Mouse (Mus musculus): ENCODE measurements around the gene Nceh1. TPM values are rescaled to one million over a fixed set of nuclear protein-coding genes. Genes with fewer than 3 reads are reported as not detected.

Nceh1 gene
- polyA plus RNA-seq (2014; fragmentation: Nextera tagmentation; extraction: Ambion mirVana): 4.9 and 8.3 TPM in 2 replicates

DNA sequence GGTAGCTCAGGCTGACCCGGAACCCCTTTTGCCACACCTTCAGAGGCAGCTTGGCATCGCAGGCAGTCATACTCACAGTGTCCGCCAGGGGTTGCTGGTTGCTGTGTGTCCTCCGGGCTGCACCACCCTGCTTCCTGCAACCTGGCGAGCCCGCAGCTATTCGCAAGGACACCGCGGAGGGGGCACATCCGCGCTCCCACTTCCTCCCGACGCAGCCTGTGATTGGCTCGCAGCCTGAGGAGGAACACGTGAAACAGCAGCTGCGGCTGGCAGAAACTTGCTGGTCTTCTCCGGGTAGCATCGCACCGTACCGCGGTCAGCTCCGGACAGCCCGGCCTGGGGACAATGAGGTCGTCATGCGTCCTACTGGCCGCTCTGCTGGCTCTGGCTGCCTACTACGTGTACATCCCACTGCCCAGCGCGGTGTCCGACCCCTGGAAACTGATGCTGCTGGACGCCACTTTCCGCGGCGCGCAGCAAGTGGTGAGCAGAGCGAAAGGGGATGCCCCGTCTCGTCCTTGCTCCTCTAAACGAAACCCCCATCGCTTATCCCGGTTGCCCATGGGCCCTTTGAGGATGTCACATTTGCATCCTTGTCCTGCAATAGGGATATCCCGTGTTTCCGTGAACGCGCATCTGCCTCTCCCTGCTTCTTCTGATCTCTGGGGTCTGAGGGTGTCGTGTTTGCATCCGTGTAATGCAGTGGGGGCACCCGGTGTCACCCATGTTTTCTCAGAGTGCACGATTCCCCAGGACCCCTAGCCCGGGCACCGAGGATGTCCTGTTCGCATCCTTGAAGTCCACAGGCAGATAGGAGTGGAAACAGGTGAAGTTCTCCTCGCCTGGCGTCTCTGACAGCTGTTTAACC lies at the start of gene Nceh1:
Nceh1 (plus strand) TSS at position 233 of the 868 bp plus-strand sequence.
- H3K4me1 ChIP-seq (ENCODE audit: control insufficient read depth, insufficient read depth, low read length): peaks cover 2% of the 10 kb centered on the region; the same call in 1 of the 2 replicates
- no peak within 1 kb of the TSS for H3K27ac ChIP-seq (ENCODE audit: low read depth, low read length)
- peak within 1 kb of the TSS; percentile 69 for H3K4me3 ChIP-seq (ENCODE audit: low read depth, low read length)
- ATAC-seq (peak; percentile 99), DNase-seq (ENCODE audit: low spot score) (peak; percentile 95)
- WGBS: under 1% methylated on average over 54 of the region's 54 CpGs
- H3K4me2 ChIP-seq (ENCODE audit: low read length): peak within 1 kb of the TSS; percentile 96
- peak within 1 kb of the TSS; percentile 72 for H3K9ac ChIP-seq (ENCODE audit: low read length)
- no peaks in the 10 kb centered on the region for H3K36me3 ChIP-seq (ENCODE audit: control insufficient read depth, insufficient read depth, low read length)
- H3K27me3 ChIP-seq (replicated peaks; ENCODE audit: control insufficient read depth, insufficient read depth, low read length): no peaks in the 10 kb centered on the region
- H3K9me3 ChIP-seq (replicated peaks; ENCODE audit: control insufficient read depth, low read length): no peaks in the 10 kb centered on the region

GRCm38 (mm10) chr3:27140101-27140500 lies 42.7 kb upstream of the Nceh1 start:
- no peak overlapping the region for H3K27ac ChIP-seq (ENCODE audit: low read depth, low read length)
- no peaks in the 10 kb centered on the region for H3K27me3 ChIP-seq (replicated peaks; ENCODE audit: control insufficient read depth, insufficient read depth, low read length)
- peaks cover 47% of the 10 kb centered on the region for H3K36me3 ChIP-seq (ENCODE audit: control insufficient read depth, insufficient read depth, low read length)
- H3K4me1 ChIP-seq (ENCODE audit: control insufficient read depth, insufficient read depth, low read length): no peaks in the 10 kb centered on the region
- H3K9me3 ChIP-seq (replicated peaks; ENCODE audit: control insufficient read depth, low read length): no peaks in the 10 kb centered on the region
- ATAC-seq (no peak), DNase-seq (ENCODE audit: low spot score) (no peak)
- H3K9ac ChIP-seq (ENCODE audit: low read length): no peak overlapping the region
- WGBS: 79% methylated on average over 8 of the region's 8 CpGs
- no peak overlapping the region for H3K4me3 ChIP-seq (ENCODE audit: low read depth, low read length)
- H3K4me2 ChIP-seq (ENCODE audit: low read length): no peak overlapping the region

DNA sequence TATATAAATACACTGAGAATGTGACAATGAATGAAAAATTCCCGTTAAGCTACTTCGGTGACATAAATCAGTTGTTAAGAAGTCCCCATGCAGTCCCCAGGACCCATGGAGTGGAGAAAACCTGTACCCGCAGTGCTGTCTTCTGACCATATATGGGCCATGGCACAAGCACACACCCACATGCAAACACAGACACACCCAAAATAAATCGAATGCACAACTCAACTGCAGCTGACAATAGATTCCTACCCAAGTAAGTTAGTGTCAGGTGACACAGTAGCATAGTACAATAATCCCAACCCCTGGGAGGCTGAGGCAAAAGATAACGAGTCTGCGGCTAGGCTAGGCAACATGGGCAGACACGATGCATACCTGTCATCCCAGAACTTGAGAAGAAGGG lies 39.2 kb upstream of the Nceh1 start:
- no peak for ATAC-seq
- no peak overlapping the region for H3K27ac ChIP-seq (ENCODE audit: low read depth, low read length)
- H3K9me3 ChIP-seq (replicated peaks; ENCODE audit: control insufficient read depth, low read length): no peaks in the 10 kb centered on the region
- H3K36me3 ChIP-seq (ENCODE audit: control insufficient read depth, insufficient read depth, low read length): peaks cover 39% of the 10 kb centered on the region
- H3K4me3 ChIP-seq (ENCODE audit: low read depth, low read length): no peak overlapping the region
- no peak overlapping the region for H3K4me2 ChIP-seq (ENCODE audit: low read length)
- no peak for DNase-seq (ENCODE audit: low spot score)
- H3K9ac ChIP-seq (ENCODE audit: low read length): no peak overlapping the region
- WGBS: 88% methylated on average over 7 of the region's 7 CpGs
- no peaks in the 10 kb centered on the region for H3K27me3 ChIP-seq (replicated peaks; ENCODE audit: control insufficient read depth, insufficient read depth, low read length)
- no peaks in the 10 kb centered on the region for H3K4me1 ChIP-seq (ENCODE audit: control insufficient read depth, insufficient read depth, low read length)

GRCm38 (mm10) chr3:27145733-27146132 lies 37.0 kb upstream of the Nceh1 start:
- H3K27me3 ChIP-seq (replicated peaks; ENCODE audit: control insufficient read depth, insufficient read depth, low read length): no peaks in the 10 kb centered on the region
- ATAC-seq (no peak), DNase-seq (ENCODE audit: low spot score) (no peak)
- no peaks in the 10 kb centered on the region for H3K9me3 ChIP-seq (replicated peaks; ENCODE audit: control insufficient read depth, low read length)
- no peak overlapping the region for H3K27ac ChIP-seq (ENCODE audit: low read depth, low read length)
- H3K4me3 ChIP-seq (ENCODE audit: low read depth, low read length): no peak overlapping the region
- 94% methylated on average over 7 of the region's 7 CpGs for WGBS
- no peak overlapping the region for H3K9ac ChIP-seq (ENCODE audit: low read length)
- H3K4me2 ChIP-seq (ENCODE audit: low read length): no peak overlapping the region
- H3K36me3 ChIP-seq (ENCODE audit: control insufficient read depth, insufficient read depth, low read length): peaks cover 48% of the 10 kb centered on the region
- H3K4me1 ChIP-seq (ENCODE audit: control insufficient read depth, insufficient read depth, low read length): no peaks in the 10 kb centered on the region

DNA sequence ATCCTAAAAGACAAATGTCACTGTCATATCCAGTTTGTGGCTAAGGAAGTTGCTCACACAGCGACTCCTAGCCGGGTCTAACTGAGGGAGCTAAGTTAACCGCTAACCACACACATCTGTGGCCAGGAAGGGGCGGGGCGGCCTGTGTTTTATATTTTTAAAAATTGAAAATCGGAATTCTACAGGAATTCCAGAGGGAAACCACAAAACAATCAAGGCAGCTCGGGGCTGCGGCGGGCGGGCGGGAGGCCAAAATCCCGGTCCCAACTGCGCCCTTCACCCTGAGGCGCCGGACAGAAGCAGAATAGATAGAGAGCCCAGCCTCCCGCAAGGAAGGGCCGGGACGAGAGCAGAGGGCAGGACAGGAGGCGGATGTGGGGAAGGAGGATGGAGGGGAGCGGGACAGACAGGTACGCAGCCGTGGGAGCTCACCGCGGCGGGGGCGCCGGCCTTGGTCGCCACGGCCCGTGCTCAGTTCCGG lies 29.5 kb upstream of the Nceh1 start:
- H3K4me1 ChIP-seq (ENCODE audit: control insufficient read depth, insufficient read depth, low read length): peaks cover 6% of the 10 kb centered on the region; the same call in 1 of the 2 replicates
- H3K36me3 ChIP-seq (ENCODE audit: control insufficient read depth, insufficient read depth, low read length): peaks cover 18% of the 10 kb centered on the region; the same call in 1 of the 2 replicates
- peak overlapping the region; percentile 78 for H3K9ac ChIP-seq (ENCODE audit: low read length)
- peak overlapping the region; percentile 78 for H3K4me3 ChIP-seq (ENCODE audit: low read depth, low read length)
- no peaks in the 10 kb centered on the region for H3K9me3 ChIP-seq (replicated peaks; ENCODE audit: control insufficient read depth, low read length)
- H3K27ac ChIP-seq (ENCODE audit: low read depth, low read length): no peak overlapping the region
- peak; percentile 60 for ATAC-seq
- peak; percentile 13 for DNase-seq (ENCODE audit: low spot score)
- WGBS: 0% methylated on average over 31 of the region's 31 CpGs
- peak overlapping the region; percentile 80 for H3K4me2 ChIP-seq (ENCODE audit: low read length)
- no peaks in the 10 kb centered on the region for H3K27me3 ChIP-seq (replicated peaks; ENCODE audit: control insufficient read depth, insufficient read depth, low read length)

DNA sequence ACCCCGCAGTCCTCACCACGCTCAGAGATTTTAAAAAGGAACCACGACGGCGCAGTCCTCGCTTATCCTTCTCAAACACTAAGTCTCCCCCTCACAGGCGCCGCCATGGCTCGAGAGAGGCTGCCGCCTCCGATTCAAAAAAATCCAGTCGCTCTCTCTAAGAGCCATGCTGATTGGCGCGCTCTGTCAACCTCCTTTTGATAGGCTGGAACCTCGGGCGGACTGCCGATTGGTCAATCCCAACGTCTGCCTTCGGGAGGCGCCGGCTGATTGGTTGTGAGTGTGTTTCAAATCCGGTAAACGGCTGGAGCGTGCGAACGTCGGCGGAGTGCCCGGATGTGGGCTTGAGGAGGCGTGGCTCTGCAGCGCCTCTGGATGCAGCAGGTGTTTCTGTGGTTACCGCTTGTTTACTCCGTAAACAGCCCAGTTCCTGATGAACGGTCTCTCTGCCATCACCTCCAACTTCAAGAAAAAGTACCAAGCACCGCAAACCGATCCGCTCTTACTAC lies 29.0 kb upstream of the Nceh1 start, which contains the start of gene Ect2:
Ect2 (minus strand) TSS at position 178 of the 509 bp plus-strand sequence.
- ATAC-seq: peak; percentile 100
- no peaks in the 10 kb centered on the region for H3K9me3 ChIP-seq (replicated peaks; ENCODE audit: control insufficient read depth, low read length)
- under 1% methylated on average over 37 of the region's 37 CpGs for WGBS

DNA sequence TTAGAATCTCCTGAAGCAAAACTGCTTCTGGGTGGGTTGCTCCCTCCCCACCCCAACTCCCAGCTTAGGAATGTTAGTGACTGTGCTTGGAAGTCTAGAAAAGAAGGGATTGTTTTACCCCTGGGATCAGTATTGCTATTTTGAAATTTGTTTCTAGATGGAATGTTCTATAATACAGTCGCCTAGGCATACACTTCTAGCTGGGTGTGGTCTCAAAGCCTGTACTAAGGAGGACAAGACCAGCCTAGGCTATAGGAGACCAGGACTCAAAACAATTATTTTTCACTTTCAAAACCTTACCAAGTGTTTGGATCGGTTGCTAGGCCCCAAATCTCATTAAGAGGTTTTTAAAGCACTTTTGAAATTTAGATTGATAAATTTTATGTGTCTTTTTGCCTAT lies 28.5 kb upstream of the Nceh1 start:
- H3K27ac ChIP-seq (ENCODE audit: low read depth, low read length): peak overlapping the region; percentile 36; the same call in 1 of the 2 replicates

More for the DNA sequence above, 29.0 kb upstream of the Nceh1 start, which contains the start of gene Ect2:
- H3K4me3 ChIP-seq (ENCODE audit: low read depth, low read length): peak within 1 kb of the TSS; percentile 78
- peak; percentile 100 for DNase-seq (ENCODE audit: low spot score)
- H3K36me3 ChIP-seq (ENCODE audit: control insufficient read depth, insufficient read depth, low read length): peaks cover 15% of the 10 kb centered on the region; the same call in 1 of the 2 replicates
- peaks cover 6% of the 10 kb centered on the region; the same call in 1 of the 2 replicates for H3K4me1 ChIP-seq (ENCODE audit: control insufficient read depth, insufficient read depth, low read length)
- peak within 1 kb of the TSS; percentile 80 for H3K4me2 ChIP-seq (ENCODE audit: low read length)
- no peaks in the 10 kb centered on the region for H3K27me3 ChIP-seq (replicated peaks; ENCODE audit: control insufficient read depth, insufficient read depth, low read length)
- peak within 1 kb of the TSS; percentile 36; the same call in 1 of the 2 replicates for H3K27ac ChIP-seq (ENCODE audit: low read depth, low read length)
- peak within 1 kb of the TSS; percentile 78 for H3K9ac ChIP-seq (ENCODE audit: low read length)

DNA sequence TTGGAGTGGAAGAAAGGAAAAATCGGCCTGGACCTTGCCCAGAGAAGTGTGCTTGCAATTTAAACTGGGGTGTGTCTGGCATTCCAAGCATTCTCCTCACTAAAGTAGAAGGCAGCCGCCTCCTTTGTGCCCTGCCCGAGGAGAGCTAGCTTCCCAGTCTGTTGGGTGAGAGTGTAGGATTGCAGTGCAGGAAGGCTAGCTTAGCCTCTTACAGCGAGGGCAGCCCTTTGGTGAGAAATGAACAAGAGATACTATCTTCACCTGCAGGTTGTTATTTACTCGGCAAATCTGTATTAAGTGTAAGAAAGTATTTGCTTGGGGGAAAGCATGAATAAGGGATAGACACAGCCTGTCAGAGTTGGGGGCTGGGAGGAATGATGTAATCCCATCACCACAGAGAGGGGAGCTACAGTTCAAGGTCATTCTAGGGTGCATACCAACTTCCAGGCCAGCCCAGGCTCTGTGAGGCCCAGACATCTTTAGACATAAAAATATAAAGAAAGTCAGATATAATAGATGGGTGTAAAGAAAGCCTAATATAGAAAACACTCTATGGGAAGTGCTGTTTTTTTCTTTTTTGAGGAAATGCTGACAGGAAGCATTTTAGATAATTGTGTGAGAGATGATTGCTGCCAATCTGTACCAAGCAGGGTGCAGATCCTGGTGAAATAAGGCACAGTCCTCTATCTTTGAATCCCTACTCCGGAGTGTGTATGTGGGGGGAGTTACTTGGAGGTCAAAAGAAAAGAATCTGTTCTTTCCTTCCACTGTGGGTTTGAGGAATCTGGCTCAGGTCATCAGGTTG lies 27.5 kb upstream of the Nceh1 start:
- Histone ChIP-seq H3K4me1 (ENCODE audit: control insufficient read depth, insufficient read depth, low read length) (peaks cover 6% of the 10 kb centered on the region; the same call in 1 of the 2 replicates), H3K36me3 (ENCODE audit: control insufficient read depth, insufficient read depth, low read length) (peaks cover 3% of the 10 kb centered on the region; the same call in 1 of the 2 replicates), H3K9ac (ENCODE audit: low read length) (no peak overlapping the region), H3K9me3 (replicated peaks; ENCODE audit: control insufficient read depth, low read length) (no peaks in the 10 kb centered on the region), H3K4me3 (ENCODE audit: low read depth, low read length) (no peak overlapping the region), H3K27ac (ENCODE audit: low read depth, low read length) (0 out of 2 replicates have a peak overlapping the region, but pooled peaks have one; percentile 5), H3K27me3 (replicated peaks; ENCODE audit: control insufficient read depth, insufficient read depth, low read length) (no peaks in the 10 kb centered on the region), H3K4me2 (ENCODE audit: low read length) (no peak overlapping the region)
- DNase-seq (ENCODE audit: low spot score) (peak; percentile 16), ATAC-seq (no peak)
- 18% methylated on average over 6 of the region's 6 CpGs for WGBS

More for the DNA sequence above, 28.5 kb upstream of the Nceh1 start:
- Histone ChIP-seq H3K4me3 (ENCODE audit: low read depth, low read length) (peak overlapping the region; percentile 78), H3K4me2 (ENCODE audit: low read length) (peak overlapping the region; percentile 49), H3K27me3 (replicated peaks; ENCODE audit: control insufficient read depth, insufficient read depth, low read length) (no peaks in the 10 kb centered on the region), H3K36me3 (ENCODE audit: control insufficient read depth, insufficient read depth, low read length) (peaks cover 12% of the 10 kb centered on the region; the same call in 1 of the 2 replicates), H3K4me1 (ENCODE audit: control insufficient read depth, insufficient read depth, low read length) (peaks cover 6% of the 10 kb centered on the region; the same call in 1 of the 2 replicates), H3K9me3 (replicated peaks; ENCODE audit: control insufficient read depth, low read length) (no peaks in the 10 kb centered on the region), H3K9ac (ENCODE audit: low read length) (peak overlapping the region; percentile 46; the same call in 1 of the 2 replicates)
- WGBS: 47% methylated on average over 2 of the region's 2 CpGs
- ATAC-seq (peak; percentile 14), DNase-seq (ENCODE audit: low spot score) (no peak)

All from forebrain, embryonic 14.5 days (tissue).